Mouse (Mus musculus): ENCODE measurements around the gene Tacc2.

- TF ChIP-seq CTCF (IDR thresholded peaks at IDR 0.05) (no peak), EP300 (IDR thresholded peaks at IDR 0.05) (no peak)
These were observed 20.3 kb downstream of the Tacc2 start for GRCm38 (mm10) chr7:130597546-130597945.
